Mouse (Mus musculus) stomach, postnatal 0 days (tissue): ENCODE data around the gene Asb17.
"Not testable (repeated sequence)": the region's sequence is repeated elsewhere in the genome, so short reads cannot be mapped to it uniquely, and the experiment has no call there.

Experiments used
- CTCF ChIP-seq: IDR thresholded peaks from 2 replicates; pipeline ENCODE4 v1.5.1; 2016; ENCODE audit warnings: antibody characterized with exemption, low read depth, mild to moderate bottlenecking, moderate library complexity
- EP300 ChIP-seq: optimal IDR thresholded peaks from 2 replicates; pipeline ENCODE3; 2016; ENCODE audit warnings: antibody characterized with exemption

DNA sequence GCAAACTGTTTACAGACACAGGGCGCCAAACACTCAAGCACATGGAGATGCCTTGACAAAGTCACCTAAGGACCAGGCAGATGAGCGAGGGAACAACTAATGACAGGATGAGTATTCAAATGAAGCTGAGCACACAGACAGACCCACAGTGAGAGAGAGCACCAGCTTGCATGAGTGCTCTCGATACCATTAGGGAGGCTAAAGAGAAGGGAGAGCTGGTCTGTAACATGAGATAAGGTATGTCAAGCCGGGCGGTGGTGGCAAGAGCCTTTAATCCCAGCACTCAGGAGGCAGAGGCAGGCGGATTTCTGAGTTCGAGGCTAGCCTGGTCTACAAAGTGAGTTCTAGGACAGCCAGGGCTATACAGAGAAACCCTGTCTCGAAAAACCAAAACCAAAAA, 16.4 kb downstream of the Asb17 start:
- TF ChIP-seq CTCF, EP300: not testable (repeated sequence)
